Mouse (Mus musculus) adrenal gland, adult 2 months (tissue): ENCODE results near the gene Gm5168. TPM values are rescaled to one million over a fixed set of nuclear protein-coding genes. Genes with fewer than 3 reads are reported as not detected.
"Not testable (repeated sequence)": the region's sequence is repeated elsewhere in the genome, so short reads cannot be mapped to it uniquely, and the experiment has no call there.

ENCODE experiments used
- DNase-seq: peaks from one replicate; pipeline ENCODE4 v3.0.0; 2021
- long read RNA-seq: library from polyadenylated mRNA; stranded (forward); transcript quantifications from one replicate; pipeline ENCODE4 v2.0.0, GENCODE M21; 2021
- polyA plus RNA-seq: library from polyadenylated mRNA; depleted of rRNA; stranded (reverse); fragments of >200 nt; gene quantifications from 2 replicates; pipeline ENCODE4 v1.2.3, GENCODE M21; 2012; rRNA removed
- total RNA-seq, 2 experiments: library from RNA; stranded (reverse); gene quantifications; 2 replicates each; pipeline ENCODE4 v1.2.3; 2021

Gene Gm5168
- total RNA-seq (not detected), polyA plus RNA-seq (not detected in 2 replicates)
- long read RNA-seq: 0 reads

- DNase-seq: not testable (repeated sequence)
Observed at GRCm38 (mm10) chrX:26050941-26051340, at the start of gene Gm5168. Gene Gm5168 (minus strand): TSS chrX:26051041.

Other genes with a start within 250 kb of the Gm5168 start
- not detected for gene Gm2012, start 180.3 kb upstream of the Gm5168 start, total RNA-seq
- not detected in 2 replicates for gene Gm2012, start 180.3 kb upstream of the Gm5168 start, polyA plus RNA-seq